Mouse (Mus musculus) kidney, embryonic 15.5 days (tissue): ENCODE data around the gene Ch25h. TPM values are rescaled to one million over a fixed set of nuclear protein-coding genes. Genes with fewer than 3 reads are reported as not detected.

Experiments used
- polyA plus RNA-seq: library from polyadenylated mRNA; unstranded; fragments of >200 nt; fragmentation: Nextera tagmentation; extraction: Ambion mirVana; gene quantifications from 2 replicates; pipeline ENCODE4 v1.2.1, GENCODE M21; 2015

Gene Ch25h
- polyA plus RNA-seq, 1 experiment from 2014 or later = 2.2 TPM

Other genes with a start within 250 kb of the Ch25h start
- gene Acta2, start 219.6 kb downstream of the Ch25h start, polyA plus RNA-seq = 212 and 464 TPM in 2 replicates
- gene Fas, start 184.5 kb downstream of the Ch25h start, polyA plus RNA-seq = 2.5 and 3.3 TPM in 2 replicates
- 31.2 and 32.5 TPM in 2 replicates for gene Lipa, start 52.3 kb upstream of the Ch25h start, polyA plus RNA-seq
- 9.5 and 9.7 TPM in 2 replicates for gene Ifit2, start 75.5 kb upstream of the Ch25h start, polyA plus RNA-seq
- gene Ifit3, start 108.4 kb upstream of the Ch25h start, polyA plus RNA-seq = 2.0 TPM in 2 replicates
- 0.13 and 0.36 TPM in 2 replicates for gene Ifit1bl1, start 126.8 kb upstream of the Ch25h start, polyA plus RNA-seq
- gene Ifit3b, start 132.8 kb upstream of the Ch25h start, polyA plus RNA-seq = 0.88 and 0.99 TPM in 2 replicates
- 0.09 and 0.14 TPM in 2 replicates for gene Ifit1bl2, start 165.6 kb upstream of the Ch25h start, polyA plus RNA-seq
- 0.42 and 0.49 TPM in 2 replicates for gene Ifit1, start 165.7 kb upstream of the Ch25h start, polyA plus RNA-seq